Mouse (Mus musculus) kidney, postnatal 25 days (tissue): ENCODE measurements around the gene Inpp5f.
"Not testable (repeated sequence)": the region's sequence is repeated elsewhere in the genome, so short reads cannot be mapped to it uniquely, and the experiment has no call there.

Experiments
- DNase-seq, 2 experiments: peaks; one replicate each; pipeline ENCODE4 v3.0.0; 2021; ENCODE audit warnings: mixed read lengths in 2 of 2

Inpp5f gene

DNA sequence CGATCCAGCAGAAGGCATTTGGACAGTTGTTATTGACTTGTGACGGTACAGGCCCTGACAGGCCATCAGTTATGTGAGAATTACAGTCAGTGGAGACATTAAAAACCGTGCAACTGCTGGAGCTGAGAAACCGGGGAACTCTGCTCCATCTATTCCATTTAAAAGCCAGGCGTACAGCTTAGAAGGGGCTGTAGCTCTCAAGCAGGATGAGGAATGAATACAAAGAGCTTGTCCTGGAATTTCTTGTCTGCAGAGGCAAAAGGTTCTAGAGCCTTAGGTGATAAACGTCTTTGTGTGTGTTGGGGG lies 18.2 kb upstream of the Inpp5f start:
- DNase-seq, result no peak

DNA sequence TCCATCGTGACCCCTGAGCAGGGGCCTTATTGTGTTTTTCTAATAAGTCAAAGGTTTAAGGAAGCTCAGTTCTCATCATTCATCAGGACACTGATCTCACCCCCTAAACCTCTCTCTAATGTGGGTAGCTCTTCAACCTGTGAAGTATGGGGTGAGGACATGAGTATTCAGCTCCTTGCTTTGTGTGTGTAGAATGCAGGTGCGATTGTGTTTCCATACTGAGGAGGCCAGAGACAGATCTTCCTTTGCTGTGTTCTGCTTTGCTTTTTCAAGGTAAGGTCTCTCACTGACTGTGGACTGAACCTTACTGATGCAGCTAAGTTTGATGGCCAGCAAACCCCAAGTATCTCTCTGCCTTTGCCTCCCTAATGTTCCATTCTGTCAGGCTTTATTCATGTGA lies 14.9 kb upstream of the Inpp5f start:
- no peak for DNase-seq

DNA sequence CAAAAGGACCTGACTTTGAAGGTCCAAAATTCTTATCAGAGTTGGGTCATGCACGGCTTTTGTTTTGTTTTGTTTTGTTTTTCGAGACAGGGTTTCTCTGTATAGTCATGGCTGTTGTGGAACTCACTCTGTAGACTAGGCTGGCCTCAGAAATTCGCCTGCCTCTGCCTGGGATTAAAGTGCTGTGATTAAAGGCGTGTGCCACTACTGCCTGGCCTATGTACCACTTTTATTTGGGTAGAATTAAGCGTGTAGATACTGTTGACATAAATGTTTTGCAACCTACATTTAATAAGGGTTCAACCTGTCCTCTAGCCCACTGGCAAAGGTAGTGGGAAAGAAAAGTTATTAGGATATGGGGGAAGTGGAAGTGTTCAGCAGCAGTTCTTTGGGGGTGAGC lies 12.1 kb upstream of the Inpp5f start:
- DNase-seq, result no peak

DNA sequence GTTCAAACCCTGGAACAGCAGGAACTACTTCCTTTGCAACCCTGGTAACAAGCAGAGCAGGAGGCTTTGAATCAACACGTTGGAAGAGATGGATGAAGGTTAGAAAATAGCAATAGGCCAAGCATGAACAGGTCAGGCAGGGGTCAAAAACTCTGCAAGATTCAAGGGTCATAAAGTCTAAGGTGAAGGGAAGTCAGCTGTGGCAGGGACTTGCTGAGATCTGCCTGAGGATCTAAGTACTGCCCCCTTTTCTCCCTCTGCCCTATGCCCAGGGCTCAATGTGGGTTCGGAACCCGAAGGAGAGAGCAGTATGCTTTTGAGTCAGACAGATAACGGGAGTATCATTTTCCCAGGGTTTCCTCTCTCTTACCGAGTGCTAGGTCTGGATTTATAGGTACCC lies 9.3 kb upstream of the Inpp5f start:
- peak; percentile 36 to 72 for DNase-seq

DNA sequence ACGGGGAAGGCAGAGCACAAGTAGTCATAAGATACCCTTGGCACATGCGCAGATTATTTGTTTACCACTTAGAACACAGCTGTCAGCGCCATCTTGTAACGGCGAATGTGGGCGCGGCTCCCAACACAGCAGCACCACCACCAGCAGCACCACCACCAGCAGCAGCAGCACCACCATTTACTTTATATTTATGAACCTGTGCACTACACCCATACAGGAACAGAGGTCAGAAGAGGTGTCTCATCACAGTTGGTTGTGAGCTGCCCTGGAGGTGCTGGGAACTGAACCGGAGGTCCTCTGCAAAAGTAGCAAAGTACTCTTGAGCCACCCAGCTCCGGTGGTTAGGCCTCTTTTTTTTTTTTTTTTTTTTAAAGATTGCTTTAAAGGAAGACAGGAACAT lies 1.2 kb upstream of the Inpp5f start:
- not testable (repeated sequence) for DNase-seq

DNA sequence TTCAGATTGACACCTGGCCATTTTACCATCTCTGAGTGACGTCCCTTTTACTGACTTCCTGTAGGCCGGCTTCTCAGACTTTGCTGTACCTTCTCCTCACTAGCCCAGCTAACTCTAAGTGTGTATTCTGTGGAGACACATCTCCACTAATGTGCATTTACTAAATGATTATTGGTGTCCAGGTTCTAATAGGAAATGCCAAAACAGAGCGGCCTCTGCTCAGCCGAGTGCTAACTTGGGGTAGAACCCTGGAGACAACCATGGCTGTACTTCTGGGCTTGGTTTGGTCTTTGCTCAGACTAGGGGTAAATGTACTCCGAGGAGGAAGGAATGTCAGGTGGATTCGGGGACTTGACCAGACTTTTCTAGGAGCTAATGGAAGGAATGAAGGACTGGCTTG lies 638 bp upstream of the Inpp5f start:
- DNase-seq, result no peak

DNA sequence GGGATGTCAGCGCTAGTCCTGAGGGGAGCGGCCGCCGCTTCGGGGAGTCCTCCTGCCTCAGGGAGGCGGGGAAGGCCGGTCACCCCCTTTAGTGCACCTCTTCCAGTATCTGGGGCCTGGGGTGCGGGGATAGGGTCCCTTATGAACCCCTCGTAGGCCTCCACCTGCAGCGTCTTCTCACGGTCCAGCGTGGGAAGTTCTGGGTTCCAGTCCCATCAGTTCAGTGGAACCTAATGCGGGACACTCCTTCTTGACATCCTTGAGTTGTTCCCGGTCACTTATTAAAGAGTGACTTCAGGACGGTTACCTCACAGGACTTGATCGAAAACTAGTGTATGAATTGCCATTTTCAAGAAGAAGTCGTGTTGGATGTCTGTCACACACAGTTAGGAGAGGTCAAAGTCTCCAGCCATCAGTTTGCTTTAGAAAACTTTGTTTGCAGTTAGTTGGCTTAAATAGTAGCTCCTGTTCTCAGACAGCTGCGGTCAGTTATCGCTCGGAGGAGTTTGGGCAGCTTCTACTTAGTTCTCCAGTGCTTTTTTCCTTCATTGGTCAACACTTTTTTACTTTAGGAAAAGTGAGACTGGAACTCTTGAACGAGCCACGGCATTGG lies 777 bp downstream of the Inpp5f start:
- DNase-seq, result peak; percentile 46 to 56

DNA sequence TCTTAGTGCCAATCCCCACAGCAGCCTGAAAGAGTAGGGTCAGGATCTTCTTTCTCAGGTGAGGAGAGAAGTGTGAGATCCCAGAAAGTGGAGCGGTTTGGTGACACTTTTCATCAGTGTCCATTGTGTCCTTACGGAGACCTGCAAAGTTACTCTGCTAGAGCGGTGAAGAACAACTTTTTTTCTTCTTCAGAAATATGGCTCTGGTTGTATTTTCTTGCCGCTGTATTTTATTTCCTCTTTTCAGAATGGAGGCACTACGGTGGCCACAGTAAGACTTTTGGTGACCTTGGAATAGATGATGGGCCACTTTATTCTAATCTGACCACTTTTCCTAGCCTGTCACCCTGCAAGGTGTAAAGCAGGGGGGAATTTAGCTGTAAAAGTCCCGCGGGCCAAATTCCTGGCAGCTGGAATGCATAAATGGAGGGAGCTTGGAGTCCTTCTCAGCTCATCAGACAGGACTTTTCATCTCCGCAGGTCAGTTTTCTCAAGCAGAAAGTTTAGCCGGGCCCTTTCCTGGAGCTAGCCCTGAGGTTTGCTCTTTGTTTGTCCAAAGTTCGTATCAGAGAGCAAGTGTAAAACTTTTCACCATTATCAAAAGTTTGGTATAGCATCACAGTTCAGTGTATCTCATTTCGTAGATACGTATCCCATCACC lies 1.5 kb downstream of the Inpp5f start:
- peak; percentile 59 for DNase-seq

DNA sequence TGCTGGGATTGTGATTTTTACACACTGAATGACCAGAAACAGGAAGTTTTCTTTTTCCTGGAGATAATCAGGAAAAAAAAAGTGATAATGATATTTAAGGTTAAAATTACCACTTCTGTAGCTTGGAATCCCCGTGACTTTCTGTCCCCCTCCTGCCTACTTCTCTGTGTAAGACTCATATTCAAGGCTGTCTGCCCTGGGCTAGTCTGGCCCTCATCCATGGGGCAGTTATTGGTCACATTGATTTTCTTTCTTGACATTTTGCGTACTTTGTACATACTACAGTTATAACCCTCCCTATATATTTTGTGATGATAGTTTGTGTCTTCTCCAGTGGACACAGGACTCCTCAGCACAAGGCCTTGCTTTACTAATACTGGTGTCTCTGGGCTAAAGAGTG lies 2.5 kb downstream of the Inpp5f start:
- DNase-seq, result no peak

DNA sequence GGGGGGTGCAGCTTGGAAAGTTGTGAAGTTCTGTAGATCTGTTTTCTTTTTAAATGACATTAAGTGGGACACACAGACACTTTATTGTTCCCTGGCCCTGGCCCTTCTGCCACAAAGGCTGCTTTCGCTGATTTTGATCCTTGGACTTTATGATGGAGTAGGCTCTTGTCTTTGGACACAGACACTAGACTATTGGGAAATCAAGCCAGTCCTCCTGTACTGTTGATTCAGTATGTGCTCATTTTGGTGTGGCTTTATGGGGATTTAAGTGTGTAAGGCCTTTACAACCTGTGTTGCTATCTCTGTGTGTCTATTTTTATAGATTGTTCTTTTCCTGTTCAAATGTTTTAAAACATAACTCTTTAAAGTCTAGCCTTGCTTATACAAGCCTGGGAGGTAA lies 6.5 kb downstream of the Inpp5f start:
- DNase-seq, result no peak

DNA sequence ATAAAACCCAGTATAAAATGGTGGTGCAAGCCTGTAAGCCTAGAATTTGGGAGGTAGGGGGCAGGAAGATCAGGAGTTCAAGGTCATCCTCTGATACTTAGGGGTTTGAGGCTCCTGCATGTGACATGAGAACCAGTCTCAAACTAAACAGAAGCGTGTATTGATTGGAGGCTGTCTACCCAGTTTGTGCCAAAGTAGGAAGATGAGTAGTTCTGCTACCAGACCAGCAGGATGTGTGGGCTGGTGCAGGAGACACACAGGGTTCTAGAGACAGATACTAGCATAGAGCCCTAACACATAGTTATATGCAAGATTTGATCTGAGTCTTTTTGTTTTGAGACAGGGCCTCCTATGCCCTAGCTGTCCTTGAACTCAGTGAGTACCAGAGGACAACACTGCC lies 9.1 kb downstream of the Inpp5f start:
- DNase-seq, result no peak

DNA sequence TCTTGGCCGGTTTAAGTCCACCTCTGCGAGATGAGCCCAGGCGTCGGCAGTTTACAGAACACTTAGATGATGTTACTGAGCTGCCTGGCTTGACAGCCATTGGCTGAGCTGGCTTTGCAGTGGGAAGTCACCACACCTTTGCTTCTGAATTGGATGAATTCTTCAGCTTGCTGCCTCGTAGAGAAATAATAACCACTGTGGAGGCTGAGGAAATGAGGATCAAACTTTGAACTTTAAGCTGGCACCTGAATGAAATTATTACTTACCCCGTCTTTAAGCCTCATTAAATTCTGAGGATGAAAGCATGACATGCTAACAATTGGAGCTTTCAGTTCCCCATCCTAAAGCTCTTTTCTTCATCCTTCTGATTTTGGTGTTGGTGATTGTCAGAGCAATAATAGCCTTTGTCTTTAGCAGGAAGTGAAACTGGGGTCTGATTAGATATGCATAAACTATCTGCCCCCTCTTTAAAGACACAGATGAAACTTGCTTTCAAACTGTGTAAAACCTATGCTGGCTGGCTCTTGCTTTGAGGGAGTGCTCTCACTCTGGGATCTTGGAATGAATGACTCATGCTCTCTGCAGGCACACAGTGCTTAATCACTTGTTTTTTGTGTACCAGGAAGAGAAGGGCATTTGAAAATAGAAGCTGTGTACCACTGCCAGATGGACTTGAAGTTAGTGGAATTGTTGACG lies 11.3 kb downstream of the Inpp5f start:
- DNase-seq, result peak in 1 of 2 experiments; percentile 48

DNA sequence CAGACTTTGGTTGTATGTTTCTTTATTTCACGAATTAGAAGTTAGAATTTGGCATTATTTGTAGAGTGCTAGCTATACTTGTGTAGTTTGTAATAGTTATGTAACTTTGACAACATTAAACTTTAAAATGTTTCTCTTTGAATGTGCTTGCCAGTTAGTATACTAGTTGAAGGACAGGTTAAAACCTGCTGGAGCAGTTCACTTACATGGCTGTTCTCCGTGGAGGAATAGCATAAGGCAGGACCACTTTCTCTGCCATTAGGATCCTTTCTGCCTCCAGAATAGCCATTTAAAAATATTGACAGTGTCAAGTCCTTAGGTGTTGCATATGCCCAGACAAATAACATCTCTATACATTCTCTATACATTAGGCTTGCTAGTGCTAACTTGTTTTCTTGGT lies 11.9 kb downstream of the Inpp5f start:
- DNase-seq, result no peak

DNA sequence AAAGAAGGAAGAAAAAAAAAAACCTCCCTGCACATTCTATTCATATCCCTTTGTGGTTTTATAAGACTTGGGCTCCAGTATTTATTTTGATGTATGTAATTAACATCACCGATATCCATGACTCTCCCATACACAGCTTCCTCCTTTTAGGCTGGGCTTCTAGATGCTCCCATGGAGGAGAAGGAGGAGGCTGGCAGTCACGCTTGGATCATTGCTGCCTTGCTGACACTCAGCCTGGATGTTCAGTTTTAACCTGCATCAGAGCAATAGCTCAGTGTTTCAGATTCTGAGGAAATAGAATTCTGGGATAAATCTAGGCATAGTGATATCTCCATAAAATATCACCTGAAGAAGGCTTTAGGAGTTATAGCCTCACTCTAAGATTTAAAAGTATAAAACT lies 14.3 kb downstream of the Inpp5f start:
- DNase-seq, result no peak

DNA sequence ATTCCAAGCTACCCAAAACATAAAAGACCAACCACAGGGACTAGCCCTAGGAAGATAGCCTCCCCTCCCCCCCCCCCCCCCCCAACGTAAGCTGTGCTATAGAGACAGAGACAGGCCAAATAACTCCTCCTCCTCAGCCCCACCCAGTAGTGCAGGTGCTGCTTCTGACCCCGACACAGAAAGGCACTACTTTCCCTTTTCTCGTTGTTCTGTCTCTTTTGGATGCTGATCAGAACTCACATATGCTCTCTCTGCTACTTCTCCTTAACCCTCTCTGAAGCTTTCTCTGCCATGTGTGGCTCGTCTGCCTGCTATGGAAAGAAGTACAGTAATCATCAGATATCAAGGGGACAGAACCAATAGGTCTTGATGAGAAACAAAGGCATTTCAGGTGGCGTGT lies 15.5 kb downstream of the Inpp5f start:
- no peak for DNase-seq

DNA sequence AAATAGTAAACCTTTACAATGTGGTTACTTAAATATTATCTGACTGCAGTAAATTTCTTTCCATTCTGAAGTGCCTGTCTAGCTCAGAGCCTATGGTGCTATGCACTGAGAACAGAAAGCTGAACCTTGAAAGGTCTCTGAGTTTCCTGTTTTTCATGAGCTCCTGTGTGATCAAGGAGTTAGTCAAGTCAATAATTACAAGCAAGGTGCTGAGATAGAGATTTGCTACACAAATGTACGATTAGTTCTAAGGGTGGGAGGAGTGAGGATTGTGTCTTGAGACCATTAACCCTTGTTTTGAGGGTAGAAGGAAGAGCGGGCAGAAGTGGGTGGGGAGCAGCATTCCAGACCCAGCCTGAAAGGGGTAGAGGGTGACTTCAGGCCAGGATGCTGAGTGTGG lies 16.1 kb downstream of the Inpp5f start:
- peak in 1 of 2 experiments; percentile 56 for DNase-seq

DNA sequence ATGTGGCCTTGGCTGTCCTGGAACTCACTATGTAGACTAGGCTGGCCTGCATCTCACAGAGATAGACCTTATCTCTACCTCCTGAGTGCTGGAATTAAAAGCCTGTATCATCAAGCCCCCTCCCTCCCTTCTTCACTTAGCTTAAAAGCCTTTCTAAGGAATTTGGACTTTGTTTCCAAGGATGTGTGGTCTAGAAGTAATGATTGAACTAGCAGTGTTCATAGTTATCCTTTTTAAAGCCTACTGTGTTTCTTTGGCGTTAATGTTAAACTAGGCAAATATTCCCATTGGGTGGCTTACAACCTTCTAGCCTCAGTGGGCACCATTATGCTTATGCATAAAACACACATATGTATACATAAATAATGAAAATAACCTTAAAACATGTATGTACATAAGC lies 16.6 kb downstream of the Inpp5f start:
- no peak for DNase-seq

DNA sequence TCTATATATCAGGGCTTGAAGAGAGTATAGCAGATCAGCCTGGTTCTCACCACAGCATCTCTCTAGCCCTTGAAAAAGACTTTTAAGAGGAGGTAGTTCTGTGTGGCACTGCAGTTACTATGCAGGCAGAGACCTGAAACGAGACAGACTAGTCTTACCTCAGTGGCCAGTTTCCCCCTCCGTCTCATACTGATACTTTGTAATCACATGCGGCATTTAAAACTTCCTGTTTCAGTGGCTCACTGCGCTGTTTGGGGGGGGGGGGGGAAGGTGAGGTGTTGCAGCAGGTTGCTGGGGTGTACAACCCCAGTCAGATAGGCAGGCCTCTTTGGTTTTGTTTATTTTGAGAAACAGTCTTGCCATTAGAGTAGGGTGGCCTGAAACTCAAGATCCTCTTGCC lies 22.0 kb downstream of the Inpp5f start:
- DNase-seq, result no peak

DNA sequence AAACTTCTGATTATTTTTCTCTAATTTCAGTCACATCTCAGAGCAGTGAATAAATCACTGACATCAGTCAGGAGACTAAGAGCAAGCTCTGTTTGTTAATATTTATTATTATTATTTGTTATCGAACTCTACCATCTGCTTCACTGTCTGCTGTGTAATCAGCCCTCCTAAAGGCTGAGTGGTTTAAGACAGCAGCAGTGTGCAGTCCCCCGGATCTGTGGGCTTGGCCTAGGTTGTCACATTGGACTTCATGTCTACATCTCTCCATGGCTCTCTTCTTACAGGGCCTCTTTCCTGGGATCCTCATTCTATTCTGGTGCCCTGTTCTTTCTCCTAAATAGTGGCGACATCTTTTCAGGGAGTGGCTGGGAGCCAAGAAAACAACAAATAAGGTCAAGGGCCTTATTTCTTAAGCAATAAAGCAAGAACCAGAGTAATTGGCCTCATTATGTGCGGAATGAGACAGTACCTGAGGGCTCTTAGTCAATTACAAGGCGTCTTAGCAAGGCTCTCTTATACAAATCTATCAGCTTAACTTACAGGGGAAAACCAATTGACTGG lies 28.9 kb downstream of the Inpp5f start:
- DNase-seq, result no peak

DNA sequence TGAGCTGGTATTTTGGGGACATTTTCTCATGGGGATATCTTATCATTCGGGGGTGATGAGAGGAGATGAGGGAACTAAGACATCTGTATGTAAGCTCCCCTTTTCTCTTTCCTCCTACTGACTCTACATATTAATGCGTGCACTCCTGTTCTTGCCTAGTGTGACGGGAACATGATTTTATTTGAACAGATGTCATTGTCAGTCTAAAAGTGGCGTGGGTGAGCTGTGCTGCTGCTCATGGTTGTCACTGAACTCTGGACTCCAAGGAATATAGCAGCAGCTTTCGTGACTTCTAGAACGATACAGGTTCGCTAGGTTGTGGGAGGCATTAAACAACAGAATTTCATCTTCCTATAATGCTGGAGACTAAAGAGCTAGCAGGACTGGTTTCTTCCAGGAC lies 30.4 kb downstream of the Inpp5f start:
- DNase-seq, result no peak

DNA sequence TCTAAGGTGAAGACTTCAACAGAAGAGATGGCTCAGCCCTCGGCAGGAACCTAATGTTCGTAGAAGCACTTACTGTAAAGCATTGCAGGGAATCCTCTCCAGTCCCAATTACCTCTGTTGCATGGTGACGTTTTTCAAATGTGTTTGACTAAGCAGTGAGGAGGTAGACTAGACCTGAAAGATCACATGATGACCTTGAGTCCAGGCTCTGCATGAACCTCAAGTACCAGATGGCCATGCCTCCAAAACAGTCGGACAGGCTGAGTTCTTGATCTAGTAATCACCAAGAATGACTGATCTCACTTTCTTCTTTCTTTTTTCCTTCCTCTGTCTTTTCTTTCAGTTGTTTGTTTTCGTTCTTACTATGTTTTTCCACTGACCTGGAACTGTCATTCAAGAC lies 31.3 kb downstream of the Inpp5f start:
- peak in 1 of 2 experiments; percentile 45 for DNase-seq

DNA sequence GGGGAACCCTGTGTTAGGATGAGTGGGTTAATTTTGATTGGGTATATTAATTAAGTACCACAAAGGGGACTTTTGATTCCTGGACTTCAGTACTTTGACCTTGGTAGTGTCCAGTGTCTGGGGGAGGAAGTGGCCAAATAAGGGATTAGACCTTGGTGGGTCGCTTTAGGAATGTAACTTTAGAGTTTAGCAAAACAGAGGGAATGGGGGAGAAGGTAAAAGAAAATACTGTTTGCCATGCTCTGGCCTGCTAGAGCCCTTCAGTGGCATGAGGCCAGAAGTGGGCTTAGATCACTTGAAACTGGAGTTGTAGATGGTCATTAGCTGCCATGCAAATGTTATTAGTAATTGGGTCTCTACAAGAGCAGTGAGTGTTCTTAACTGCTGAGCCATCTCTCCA lies 45.8 kb downstream of the Inpp5f start:
- no peak for DNase-seq

DNA sequence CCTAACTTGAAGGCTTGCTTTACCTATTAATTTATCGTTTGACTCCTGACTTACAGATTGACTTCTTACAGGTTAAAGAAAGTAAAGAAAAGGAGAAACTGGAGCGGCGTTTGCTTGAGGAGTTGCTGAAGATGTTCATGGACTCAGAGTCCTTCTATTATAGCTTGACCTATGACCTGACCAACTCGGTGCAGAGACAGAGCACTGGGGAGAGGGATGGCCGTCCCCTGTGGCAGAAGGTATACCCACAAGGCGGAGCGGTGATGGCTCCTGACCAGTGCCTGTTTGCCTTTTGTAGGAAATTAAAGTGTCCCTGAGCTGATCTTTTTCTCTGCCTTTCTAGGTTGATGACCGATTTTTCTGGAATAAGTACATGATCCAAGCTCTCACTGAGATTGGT lies 52.8 kb downstream of the Inpp5f start:
- no peak for DNase-seq

DNA sequence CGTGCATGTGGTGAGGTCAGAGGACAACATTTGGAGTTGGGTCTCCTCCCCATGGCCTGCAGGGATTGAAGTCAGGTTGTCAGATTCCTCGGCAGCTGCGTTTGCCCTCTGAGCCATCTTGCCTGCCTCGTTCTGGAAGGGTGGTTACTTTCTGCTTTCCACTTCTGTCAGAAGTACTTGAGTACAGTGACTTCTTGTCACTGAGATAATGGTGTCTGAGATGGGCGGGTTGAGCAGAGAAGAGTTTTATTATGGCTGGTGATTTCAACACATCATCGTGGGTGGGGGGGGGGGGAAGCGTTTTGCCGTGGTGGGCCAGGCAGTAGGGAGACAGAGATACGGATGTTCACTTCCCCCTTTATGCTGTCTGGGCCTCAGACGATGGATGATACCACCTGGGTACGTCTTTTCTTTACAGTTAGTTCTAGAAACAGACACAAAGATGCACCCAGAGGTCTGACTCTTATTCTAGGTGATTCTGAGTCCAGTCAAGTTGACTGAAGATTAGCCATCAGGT lies 53.8 kb downstream of the Inpp5f start:
- DNase-seq, result no peak
